Mouse (Mus musculus): ENCODE results near the gene Gpc6. TPM values are rescaled to one million over a fixed set of nuclear protein-coding genes. Genes with fewer than 3 reads are reported as not detected.

Gene Gpc6
- polyA plus RNA-seq, 1 experiment = 0.29 TPM

DNA sequence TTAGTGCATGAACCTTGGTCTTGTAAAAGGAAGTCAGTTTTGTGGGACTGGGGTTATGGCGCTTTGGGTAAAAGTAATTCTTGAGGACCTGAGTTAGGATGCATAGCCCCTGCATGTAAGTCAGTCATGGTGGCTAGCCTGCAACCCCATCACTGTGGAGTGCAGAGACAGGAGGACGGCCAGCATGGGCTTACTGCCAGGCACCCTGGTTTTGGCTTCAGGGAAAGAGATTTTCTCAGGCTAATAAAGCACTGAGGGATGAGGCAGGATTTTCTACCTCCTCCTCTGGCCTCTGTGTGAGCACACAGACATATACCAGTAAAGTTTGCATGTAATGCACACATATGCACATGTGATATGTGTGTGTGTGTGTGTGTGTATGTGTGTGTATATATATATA is 883.2 kb downstream of the Gpc6 start:
- Histone ChIP-seq H3K4me1 (ENCODE audit: control insufficient read depth, insufficient read depth, low read length) (no peaks in the 10 kb centered on the region), H3K27ac (ENCODE audit: insufficient read depth, low read depth, low read length) (no peak overlapping the region), H3K4me3 (ENCODE audit: insufficient read depth, low read length) (no peak overlapping the region)
- TF ChIP-seq CTCF (IDR thresholded peaks at IDR 0.05; ENCODE audit: low read depth, low read length) = no peak
- no peak for TF ChIP-seq POLR2A (IDR thresholded peaks at IDR 0.05; ENCODE audit: borderline replicate concordance, low read depth, low read length)

DNA sequence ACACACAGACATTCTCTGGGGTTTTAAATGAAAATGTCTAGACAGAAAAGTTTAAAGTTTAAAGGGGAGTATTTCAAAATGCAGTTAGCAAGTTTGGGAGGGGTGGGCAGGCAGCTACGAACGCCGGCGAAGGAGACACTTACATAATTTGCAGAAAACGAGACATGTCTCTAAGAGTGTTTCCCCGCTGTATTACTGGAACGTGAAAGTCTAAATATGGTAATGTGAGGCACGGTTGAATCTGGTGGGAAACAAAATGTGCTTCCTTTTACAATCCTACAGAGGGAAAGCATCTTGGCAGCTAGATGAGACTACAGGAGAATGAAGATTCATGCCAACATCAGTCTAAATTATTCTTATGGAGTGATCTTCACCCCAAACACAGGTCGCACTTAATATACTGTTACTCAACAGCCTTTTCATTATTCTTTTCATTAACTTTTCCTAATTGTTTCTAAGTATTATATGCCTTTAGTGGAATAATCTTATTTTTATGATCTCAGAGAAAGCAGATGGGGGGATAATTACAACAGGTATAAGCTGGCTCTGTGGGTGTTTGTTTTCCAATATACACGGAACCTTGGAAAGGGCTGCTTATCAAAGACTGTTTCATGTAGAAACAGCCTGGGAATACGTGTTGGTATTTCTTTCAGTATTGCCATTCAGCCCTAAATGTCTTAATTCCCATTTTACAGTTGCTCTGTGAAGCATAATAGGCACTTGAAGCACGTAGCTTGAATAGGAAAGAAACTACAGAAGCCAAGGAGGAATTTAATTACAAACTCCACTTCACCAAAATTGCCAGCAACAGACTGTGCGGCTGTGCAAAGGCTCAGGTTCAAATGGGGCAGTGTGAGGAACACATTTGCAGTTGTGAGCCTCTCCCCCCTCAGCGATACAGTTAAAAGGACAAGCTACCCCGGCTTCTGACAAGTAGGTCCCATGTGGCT is 885.5 kb downstream of the Gpc6 start:
- TF ChIP-seq CTCF (IDR thresholded peaks at IDR 0.05; ENCODE audit: low read depth, low read length) (no peak), POLR2A (IDR thresholded peaks at IDR 0.05; ENCODE audit: borderline replicate concordance, low read depth, low read length) (no peak)
- Histone ChIP-seq H3K4me3 (ENCODE audit: insufficient read depth, low read length) (no peak overlapping the region), H3K27ac (ENCODE audit: insufficient read depth, low read depth, low read length) (no peak overlapping the region), H3K4me1 (ENCODE audit: control insufficient read depth, insufficient read depth, low read length) (no peaks in the 10 kb centered on the region)

DNA sequence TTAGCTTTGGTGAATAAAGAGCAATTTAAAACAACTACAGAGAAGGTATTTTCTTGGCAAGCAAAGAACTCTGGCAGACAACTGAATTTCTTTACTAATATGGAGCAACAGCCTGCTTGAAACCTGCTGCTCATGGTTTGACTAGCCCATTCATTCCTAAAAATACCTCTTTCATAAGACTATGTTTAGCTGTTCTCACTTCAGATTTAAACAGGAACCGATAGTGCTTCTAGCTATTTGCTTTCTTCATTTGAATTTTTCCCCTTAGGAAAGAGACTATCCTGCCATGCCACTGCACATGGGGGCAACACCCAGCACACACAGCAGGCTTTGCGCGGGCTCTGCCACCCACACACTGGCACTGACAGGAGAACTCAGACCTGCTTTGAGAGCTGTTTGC is 888.4 kb downstream of the Gpc6 start:
- Histone ChIP-seq H3K4me1 (ENCODE audit: control insufficient read depth, insufficient read depth, low read length) (no peaks in the 10 kb centered on the region), H3K4me3 (ENCODE audit: insufficient read depth, low read length) (no peak overlapping the region), H3K27ac (ENCODE audit: insufficient read depth, low read depth, low read length) (no peak overlapping the region)
- TF ChIP-seq CTCF (IDR thresholded peaks at IDR 0.05; ENCODE audit: low read depth, low read length) (no peak), POLR2A (IDR thresholded peaks at IDR 0.05; ENCODE audit: borderline replicate concordance, low read depth, low read length) (no peak)

DNA sequence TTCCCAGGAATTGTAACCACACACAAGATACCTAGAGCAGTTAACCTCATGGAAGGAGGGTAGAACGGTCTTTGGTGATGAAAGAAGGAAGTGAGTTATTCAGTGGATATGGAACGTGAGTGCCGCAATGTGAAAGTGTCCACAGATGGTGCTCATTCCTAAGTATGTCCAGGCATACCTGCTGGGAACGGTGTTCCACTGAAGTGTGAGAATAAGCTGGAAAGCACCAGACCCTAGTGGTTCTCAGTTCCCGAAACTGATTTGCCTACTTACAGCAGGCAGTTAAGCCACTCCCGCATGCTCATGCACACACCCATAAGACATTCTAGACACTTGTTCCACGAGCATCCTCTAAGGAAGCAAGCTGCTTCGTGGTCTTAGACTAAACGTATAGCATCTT is 890.9 kb downstream of the Gpc6 start:
- H3K4me1 ChIP-seq (ENCODE audit: control insufficient read depth, insufficient read depth, low read length) = no peaks in the 10 kb centered on the region
- TF ChIP-seq CTCF (IDR thresholded peaks at IDR 0.05; ENCODE audit: low read depth, low read length) (no peak), POLR2A (IDR thresholded peaks at IDR 0.05; ENCODE audit: borderline replicate concordance, low read depth, low read length) (no peak)
- no peak overlapping the region for H3K4me3 ChIP-seq (ENCODE audit: insufficient read depth, low read length)
- H3K27ac ChIP-seq (ENCODE audit: insufficient read depth, low read depth, low read length) = no peak overlapping the region

DNA sequence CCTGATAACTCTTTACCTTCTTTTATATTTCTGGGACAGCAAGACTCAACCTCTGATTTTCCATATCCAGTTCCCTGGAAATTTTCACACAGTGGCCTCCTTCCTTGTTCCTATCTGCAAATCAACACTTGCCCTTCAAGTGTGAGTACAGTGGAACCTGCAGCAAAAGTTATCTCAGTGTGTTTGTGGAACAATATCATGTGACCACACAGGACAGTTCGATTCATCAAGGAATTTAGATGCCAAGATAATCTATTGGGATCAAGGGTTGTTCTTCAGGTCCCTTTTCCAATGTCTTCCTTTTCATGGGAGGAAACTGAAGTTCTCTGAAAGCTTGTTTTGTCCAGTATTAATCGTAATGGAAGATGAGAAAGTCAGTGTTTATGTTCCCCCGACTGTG is 891.6 kb downstream of the Gpc6 start:
- H3K4me3 ChIP-seq (ENCODE audit: insufficient read depth, low read length) = no peak overlapping the region
- H3K27ac ChIP-seq (ENCODE audit: insufficient read depth, low read depth, low read length) = no peak overlapping the region
- no peak for TF ChIP-seq CTCF (IDR thresholded peaks at IDR 0.05; ENCODE audit: low read depth, low read length)
- H3K4me1 ChIP-seq (ENCODE audit: control insufficient read depth, insufficient read depth, low read length) = no peaks in the 10 kb centered on the region

DNA sequence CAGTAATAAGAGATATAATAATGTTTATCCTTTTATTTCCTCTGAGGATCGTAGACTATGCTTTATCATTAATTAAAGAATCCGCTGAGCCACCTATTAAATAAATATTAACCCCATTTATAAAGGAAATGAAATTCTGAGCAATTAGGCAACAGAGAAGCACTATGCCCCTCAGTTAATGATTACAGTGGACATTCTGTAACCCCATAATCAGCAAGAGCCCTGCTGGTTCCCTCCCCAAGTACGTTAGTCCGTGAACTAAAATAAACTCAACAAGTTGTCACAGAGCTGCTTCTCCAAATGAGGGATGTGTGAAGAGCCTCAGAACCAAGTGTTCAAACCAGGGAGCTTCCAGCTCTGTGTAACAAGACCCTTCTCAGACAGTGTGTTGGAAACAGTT is 892.1 kb downstream of the Gpc6 start:
- TF ChIP-seq CTCF (IDR thresholded peaks at IDR 0.05; ENCODE audit: low read depth, low read length) (no peak), POLR2A (IDR thresholded peaks at IDR 0.05; ENCODE audit: borderline replicate concordance, low read depth, low read length) (no peak)
- no peaks in the 10 kb centered on the region for H3K4me1 ChIP-seq (ENCODE audit: control insufficient read depth, insufficient read depth, low read length)
- no peak overlapping the region for H3K27ac ChIP-seq (ENCODE audit: insufficient read depth, low read depth, low read length)
- H3K4me3 ChIP-seq (ENCODE audit: insufficient read depth, low read length) = no peak overlapping the region

DNA sequence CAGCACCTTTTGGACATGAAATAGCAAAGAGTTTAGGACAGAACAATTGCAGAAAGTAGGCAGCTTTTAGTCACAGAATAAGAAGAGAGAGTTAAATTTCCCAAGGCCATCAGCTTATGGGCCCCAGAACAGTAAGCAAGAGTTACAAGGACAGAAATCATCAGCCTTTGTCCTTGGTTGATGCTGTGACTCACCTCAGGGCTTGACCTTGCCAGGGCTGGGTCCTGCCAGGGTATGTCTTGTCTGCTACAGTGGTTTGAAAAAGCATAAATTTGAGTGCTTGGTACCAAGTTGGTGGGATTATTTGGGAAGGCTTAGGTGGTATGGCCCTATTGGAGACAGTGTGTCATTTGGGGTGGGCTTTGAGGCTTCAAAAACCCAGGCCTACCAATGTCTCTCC is 899.4 kb downstream of the Gpc6 start:
- no peaks in the 10 kb centered on the region for H3K4me1 ChIP-seq (ENCODE audit: control insufficient read depth, insufficient read depth, low read length)
- no peak for TF ChIP-seq CTCF (IDR thresholded peaks at IDR 0.05; ENCODE audit: low read depth, low read length)
- no peak for TF ChIP-seq POLR2A (IDR thresholded peaks at IDR 0.05; ENCODE audit: borderline replicate concordance, low read depth, low read length)
- H3K27ac ChIP-seq (ENCODE audit: insufficient read depth, low read depth, low read length) = no peak overlapping the region
- no peak overlapping the region for H3K4me3 ChIP-seq (ENCODE audit: insufficient read depth, low read length)

DNA sequence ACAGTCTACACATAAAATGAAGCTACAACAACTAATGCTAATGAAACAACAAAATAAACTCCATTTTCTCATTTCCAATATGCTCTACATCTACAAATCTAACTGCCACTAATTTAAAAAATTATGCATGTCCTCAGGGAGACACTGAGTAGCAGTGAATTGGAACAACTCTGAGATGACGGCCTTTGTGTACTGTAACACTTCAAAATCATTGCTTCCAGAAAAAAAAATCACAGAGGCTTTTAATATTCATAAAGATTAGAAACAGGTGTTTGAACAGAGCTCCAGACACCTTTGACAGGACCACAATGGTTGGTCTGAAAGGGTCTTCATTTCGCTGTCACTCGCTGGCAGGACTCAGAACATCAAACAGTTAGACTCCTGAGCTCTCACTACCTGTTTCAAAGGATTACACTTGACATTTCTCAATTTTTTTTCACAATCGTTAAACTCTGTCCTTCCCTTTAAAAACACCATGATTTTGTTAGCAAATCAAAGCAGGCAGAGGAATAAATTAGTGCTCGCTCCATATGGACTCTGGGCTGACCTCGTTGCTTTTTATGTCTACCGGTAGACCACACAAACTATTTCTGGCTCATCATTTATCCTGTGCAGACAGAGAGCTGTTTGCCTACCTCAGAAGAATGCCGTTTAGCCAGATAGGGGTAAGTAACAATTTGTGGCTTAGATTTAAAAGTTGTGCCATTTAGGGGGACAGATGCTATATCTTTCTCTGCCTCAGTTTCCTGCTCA is 901.4 kb downstream of the Gpc6 start:
- Histone ChIP-seq H3K4me3 (ENCODE audit: insufficient read depth, low read length) (no peak overlapping the region), H3K27ac (ENCODE audit: insufficient read depth, low read depth, low read length) (no peak overlapping the region), H3K4me1 (ENCODE audit: control insufficient read depth, insufficient read depth, low read length) (no peaks in the 10 kb centered on the region)
- no peak for TF ChIP-seq CTCF (IDR thresholded peaks at IDR 0.05; ENCODE audit: low read depth, low read length)
- no peak for TF ChIP-seq POLR2A (IDR thresholded peaks at IDR 0.05; ENCODE audit: borderline replicate concordance, low read depth, low read length)

DNA sequence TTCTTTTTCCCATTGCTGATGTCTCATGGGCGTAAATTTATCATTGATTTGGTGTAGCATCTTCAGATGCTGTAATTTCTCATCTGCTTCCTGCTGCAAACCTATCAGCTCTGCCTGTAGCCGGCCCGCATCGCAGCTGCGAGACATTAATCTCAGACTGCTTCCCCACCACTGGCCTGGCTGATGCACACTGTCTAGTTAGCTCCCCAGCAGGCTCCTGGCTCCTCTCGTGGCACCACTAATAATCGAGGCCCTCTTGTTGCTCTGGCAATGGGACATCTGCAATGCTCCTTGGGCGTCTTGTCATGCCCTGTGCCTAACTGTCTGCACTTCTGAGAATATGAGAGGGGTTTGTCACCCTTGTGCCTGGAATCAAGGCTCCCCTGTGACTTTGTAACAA is 906.2 kb downstream of the Gpc6 start:
- Histone ChIP-seq H3K4me1 (ENCODE audit: control insufficient read depth, insufficient read depth, low read length) (no peaks in the 10 kb centered on the region), H3K4me3 (ENCODE audit: insufficient read depth, low read length) (no peak overlapping the region), H3K27ac (ENCODE audit: insufficient read depth, low read depth, low read length) (no peak overlapping the region)
- TF ChIP-seq POLR2A (IDR thresholded peaks at IDR 0.05; ENCODE audit: borderline replicate concordance, low read depth, low read length) (no peak), CTCF (IDR thresholded peaks at IDR 0.05; ENCODE audit: low read depth, low read length) (no peak)

DNA sequence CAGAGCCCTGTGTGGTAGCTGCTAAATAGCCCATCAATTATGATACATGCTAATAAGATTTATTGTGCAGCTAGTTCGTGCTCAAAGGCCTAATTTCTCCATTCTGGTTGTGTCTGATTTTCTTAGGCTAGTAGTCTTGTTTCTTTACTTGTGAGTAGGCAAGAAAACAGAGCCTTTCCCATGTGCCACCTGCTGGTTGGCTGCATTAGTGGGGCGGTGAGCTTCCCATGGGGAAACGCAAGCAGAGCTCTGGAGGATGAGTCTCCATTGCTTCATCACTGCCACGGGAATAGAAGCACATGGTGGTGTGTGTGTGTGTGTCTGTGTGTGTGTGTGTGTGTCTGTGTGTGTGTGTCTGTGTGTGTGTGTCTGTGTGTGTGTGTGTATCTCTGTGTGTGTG is 906.6 kb downstream of the Gpc6 start:
- no peak overlapping the region for H3K4me3 ChIP-seq (ENCODE audit: insufficient read depth, low read length)
- no peak overlapping the region for H3K27ac ChIP-seq (ENCODE audit: insufficient read depth, low read depth, low read length)
- H3K4me1 ChIP-seq (ENCODE audit: control insufficient read depth, insufficient read depth, low read length) = no peaks in the 10 kb centered on the region
- TF ChIP-seq CTCF (IDR thresholded peaks at IDR 0.05; ENCODE audit: low read depth, low read length) (no peak), POLR2A (IDR thresholded peaks at IDR 0.05; ENCODE audit: borderline replicate concordance, low read depth, low read length) (no peak)

All from bone marrow macrophage, adult 2 months (primary cell).